Mouse (Mus musculus): ENCODE measurements around the gene Rps6kc1.

- TF ChIP-seq CTCF (IDR thresholded peaks at IDR 0.05; ENCODE audit: low read depth), result no peak
- no peak for TF ChIP-seq EP300 (IDR thresholded peaks at IDR 0.05; ENCODE audit: low read depth)
Observed at GRCm38 (mm10) chr1:190930181-190930580, 18.6 kb upstream of the Rps6kc1 start.
